Mouse (Mus musculus): ENCODE results near the gene Tex45. TPM values are rescaled to one million over a fixed set of nuclear protein-coding genes. Genes with fewer than 3 reads are reported as not detected.

The Tex45 gene
- total RNA-seq (2022) = under 1 TPM in 1 of 4 experiments, not detected in 3; 0.16 TPM

DNA sequence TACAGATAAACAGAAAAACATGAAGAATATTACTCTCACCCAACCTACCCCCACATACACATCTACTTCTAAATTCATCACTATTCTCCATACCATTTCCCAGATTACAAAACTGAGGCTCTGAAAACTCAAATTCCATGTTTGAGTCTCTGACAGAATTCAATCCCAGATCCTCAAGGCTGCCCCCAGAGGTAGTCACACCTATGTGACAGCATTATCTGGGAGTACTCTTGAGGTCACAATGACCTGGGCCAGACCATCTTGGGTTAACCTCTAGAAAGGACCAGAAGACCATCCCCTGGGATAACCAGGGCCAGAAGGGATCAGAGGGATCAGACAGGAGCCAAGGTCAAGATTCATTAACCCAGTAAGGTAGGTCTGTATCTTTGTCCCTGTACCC is at the start of gene Tex45:
TSS of gene Tex45 (plus strand) at position 301 of the 400 bp plus-strand sequence.
- DNase-seq (ENCODE audit: low spot score) = no peak

GRCm38 (mm10) chr8:3421507-3421906 is 49.2 kb upstream of the Tex45 start:
- no peak for DNase-seq (ENCODE audit: low spot score)

- DNase-seq (ENCODE audit: low spot score) = peak; percentile 37
Observed at GRCm38 (mm10) chr8:3425217-3425616, 45.4 kb upstream of the Tex45 start.

GRCm38 (mm10) chr8:3426211-3426610 is 44.5 kb upstream of the Tex45 start:
- DNase-seq (ENCODE audit: low spot score) = no peak

- no peak for DNase-seq (ENCODE audit: low spot score)
Observed at GRCm38 (mm10) chr8:3428426-3428825, 42.2 kb upstream of the Tex45 start.

DNA sequence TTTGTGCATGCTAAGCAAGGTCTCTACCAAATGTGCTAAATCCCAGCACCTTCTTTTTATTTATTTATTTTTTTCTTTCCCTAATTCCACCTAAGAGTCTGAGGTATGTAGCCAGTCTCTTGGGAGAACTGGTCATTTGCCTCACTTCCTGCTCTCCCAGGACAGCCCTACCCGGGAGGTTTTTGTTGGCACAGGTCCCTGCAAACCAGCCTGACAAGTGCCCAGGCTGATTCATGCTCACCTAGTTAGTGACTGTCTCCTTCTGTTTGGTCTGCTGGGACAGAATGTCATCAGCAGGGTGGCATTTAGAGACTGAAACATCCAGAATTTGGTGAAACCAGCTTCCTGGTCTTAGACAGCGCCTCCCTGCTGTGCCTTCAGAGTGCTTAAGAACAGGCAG is 40.7 kb upstream of the Tex45 start:
- peak; percentile 41 for DNase-seq (ENCODE audit: low spot score)

- no peak for DNase-seq (ENCODE audit: low spot score)
Observed at GRCm38 (mm10) chr8:3431113-3431512, 39.5 kb upstream of the Tex45 start.

DNA sequence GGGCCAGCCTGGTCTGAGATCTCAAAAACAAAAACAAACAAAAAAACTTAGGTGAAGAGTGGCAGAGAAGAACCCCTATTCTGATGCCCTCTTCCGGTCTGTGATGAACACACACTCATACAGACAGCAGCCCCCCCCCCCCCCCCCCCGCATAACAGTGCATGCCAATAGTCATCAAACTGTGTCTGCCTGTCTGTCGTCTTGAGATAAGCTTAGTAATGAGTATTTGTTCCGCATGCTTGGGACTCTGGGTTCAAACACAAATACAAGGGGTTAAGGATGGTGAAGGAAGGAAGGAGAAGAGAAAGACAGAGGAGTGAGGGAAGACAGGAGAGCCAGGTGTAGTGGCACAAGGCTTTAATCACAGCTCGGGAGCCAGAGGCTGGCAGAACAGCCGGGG is 34.2 kb upstream of the Tex45 start:
- no peak for DNase-seq (ENCODE audit: low spot score)

GRCm38 (mm10) chr8:3439510-3439909 is 31.2 kb upstream of the Tex45 start:
- no peak for DNase-seq (ENCODE audit: low spot score)

DNA sequence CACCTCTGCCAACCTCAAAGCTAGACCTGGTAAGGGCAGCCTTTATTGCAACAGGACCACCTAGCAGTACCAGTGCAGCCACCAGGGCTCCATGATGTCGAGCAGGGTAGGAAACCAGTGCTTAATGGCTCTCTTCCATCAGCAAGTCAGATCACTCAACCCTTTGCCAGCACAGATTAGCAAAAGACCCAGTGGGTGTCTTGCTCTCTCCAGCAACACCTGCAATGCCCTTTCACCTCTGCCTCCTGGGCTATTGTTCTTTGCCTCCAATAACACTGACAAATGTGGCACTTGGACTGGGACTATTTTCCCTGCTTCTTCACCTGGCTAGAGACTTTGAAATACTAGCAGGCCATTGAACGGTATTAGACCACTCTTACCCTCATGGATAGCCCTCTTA is 21.4 kb upstream of the Tex45 start:
- DNase-seq (ENCODE audit: low spot score) = no peak

DNA sequence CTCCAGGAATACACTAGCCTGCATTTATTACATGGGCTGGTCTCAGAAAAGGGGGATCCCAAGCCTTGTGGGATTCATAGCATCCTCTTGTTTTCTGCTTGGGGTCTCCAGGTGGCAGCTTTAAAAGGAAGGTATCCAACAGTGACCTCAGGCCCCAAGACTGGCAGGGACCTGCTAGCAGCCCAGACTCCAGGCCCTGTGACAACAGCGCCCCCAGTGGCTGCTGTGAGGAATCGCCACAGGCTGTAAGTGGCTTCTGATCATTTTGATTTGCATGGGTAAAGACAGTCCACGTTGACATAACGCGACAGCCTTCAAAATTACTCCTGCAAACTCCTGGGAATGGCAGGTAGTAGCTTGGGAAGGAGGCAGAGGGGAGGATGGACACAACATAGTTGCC is 20.0 kb upstream of the Tex45 start:
- DNase-seq (ENCODE audit: low spot score) = peak; percentile 36

- no peak for DNase-seq (ENCODE audit: low spot score)
Observed at GRCm38 (mm10) chr8:3451992-3452391, 18.7 kb upstream of the Tex45 start.

DNA sequence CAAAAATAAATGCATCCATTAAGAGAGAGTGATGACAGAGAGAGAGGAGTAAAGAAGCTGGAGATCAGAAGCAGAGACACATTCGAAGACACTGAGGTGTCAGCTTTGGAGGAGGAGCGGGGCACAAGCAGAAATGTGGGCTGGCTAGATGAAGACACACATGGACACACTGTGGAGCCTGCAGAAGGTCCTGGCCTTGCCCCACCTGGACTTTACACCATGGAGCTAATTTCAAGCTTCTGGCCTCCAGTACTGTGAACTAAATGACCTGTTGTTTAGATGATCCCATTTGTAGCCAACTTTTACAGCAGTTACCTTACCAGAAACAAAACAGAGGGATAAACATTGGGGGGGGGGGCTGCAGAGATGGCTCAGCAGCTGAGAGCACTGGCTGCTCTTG is 7.4 kb upstream of the Tex45 start:
- DNase-seq (ENCODE audit: low spot score) = no peak

DNA sequence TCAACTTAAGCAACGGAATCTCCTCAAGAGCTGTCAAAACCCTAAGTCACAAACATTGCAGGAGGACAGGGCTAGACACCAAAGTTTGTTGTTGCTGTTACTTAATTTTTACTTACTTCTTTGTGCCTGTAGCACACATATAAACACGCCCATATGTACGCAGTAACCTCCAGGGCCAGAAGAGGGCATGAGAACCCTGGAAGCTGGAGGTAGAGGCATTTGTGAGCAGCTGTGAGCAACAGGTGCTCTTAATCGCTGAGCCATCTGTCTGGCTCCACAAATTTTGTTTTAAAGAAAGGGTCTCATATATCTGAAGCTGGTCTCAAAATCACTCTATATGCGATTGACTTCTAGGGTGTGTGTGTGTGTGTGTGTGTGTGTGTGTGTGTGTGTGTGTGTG is 6.4 kb upstream of the Tex45 start:
- DNase-seq (ENCODE audit: low spot score) = no peak

- DNase-seq (ENCODE audit: low spot score) = peak; percentile 98
Observed at GRCm38 (mm10) chr8:3467006-3467885, 3.4 kb upstream of the Tex45 start, which contains the start of gene Pex11g. Gene Pex11g, minus strand, starts transcription at chr8:3467680.

DNA sequence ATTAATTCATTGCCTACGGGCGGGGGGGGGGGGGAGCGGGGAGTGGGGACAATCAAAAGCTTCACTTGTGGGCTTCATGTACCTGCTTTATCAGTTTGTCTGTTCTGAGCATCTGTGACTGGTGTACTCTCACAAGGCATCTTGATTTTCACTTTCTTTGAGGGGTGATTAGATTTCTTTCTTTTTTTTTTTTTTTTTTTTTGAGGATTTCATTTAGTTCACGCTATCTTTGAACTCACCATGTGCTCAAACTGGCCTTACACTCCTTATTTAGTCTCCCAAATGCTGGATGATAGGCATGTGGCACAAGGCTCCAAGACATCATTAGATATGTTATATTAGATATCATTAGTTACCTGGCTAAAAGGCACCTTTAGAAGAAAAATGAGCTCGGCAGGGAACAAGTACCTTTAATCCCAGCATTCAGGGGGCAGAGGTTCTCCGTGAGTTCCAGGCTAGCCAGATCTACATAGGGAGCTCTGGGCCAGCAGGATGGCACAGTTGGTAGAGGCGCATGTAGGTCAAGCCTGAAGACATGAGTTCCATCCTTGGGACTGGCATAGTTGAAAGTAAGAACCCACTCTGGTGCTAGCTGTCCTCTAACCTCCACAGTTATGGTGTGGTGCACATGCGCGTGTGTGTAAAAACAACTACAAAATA is 2.6 kb upstream of the Tex45 start:
- DNase-seq (ENCODE audit: low spot score) = no peak

DNA sequence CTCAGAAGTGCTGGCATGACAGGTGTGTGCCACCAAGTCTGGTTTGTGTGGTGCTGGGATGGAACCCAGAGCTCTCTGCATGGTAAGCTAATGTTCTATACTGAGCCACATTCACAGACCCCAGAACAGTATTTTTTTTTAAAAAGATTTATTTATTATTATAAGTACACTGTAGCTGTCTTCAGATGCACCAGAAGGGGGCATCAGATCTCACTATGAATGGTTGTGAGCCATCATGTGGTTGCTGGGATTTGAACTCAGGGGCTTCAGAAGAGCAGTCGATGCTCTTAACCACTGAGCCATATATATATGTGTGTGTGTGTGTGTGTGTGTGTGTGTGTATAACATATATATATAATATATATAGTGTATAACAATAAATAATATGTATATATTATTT is 1.8 kb upstream of the Tex45 start:
- DNase-seq (ENCODE audit: low spot score) = no peak

DNA sequence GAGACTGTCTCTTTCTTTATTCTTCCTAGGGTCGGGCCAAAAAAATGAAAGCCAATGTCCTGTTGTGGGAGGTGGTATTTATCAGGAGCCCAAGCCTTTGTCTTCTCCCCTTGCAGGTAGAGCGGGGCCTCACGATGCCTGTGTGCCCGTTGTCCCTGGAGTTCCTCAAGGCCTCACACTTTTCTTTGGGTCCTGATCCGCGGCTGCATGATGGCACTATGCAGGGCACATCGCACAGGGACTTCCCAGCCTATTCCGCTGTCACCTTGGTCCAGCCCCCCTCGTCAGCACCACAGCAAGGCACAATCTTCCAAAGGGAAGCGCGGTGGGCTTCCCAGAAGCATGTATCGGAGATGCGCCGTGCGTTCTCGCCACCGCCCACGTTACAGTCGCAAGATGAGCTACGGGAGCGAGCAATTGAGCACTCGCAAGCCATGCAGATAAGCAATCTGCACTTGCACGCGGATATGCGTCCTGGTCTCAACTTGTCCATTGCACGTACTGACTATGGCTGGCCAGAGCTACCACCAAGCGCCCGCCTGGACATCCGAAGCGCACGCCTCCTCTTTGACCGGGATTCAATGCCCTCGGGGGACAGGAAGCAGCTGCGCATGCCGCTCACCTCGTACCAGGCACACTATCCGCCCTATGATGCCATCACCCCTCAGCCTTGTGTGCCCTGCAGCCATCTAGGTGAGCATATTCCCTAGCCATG is 5.2 kb downstream of the Tex45 start:
- DNase-seq (ENCODE audit: low spot score) = no peak

- no peak for DNase-seq (ENCODE audit: low spot score)
Observed at GRCm38 (mm10) chr8:3480221-3480785, 9.6 kb downstream of the Tex45 start.

GRCm38 (mm10) chr8:3481605-3482004 is 10.9 kb downstream of the Tex45 start:
- no peak for DNase-seq (ENCODE audit: low spot score)

- no peak for DNase-seq (ENCODE audit: low spot score)
Observed at GRCm38 (mm10) chr8:3482240-3482740, 11.6 kb downstream of the Tex45 start.

DNA sequence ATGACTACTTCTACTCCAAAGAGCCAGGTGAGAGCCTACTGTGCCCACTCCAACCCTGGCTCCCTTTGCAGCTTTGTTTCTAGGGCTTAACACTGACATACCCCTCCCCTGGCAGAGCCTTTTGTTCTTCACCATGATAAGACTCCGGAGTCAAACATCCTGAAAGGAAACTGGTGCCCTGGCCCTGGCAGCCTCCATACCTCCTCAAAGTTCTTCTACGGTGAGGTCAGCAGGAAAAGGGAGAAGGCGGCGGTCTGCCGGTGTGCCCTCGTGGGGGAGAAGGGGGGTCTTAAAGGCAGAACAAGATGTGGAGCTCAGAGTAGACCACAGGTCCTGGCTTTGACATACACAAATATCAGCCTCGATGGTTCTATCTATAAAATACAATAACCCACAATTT is 12.9 kb downstream of the Tex45 start:
- no peak for DNase-seq (ENCODE audit: low spot score)

Measured in heart, adult 8-10 months (tissue).